Mouse (Mus musculus) forebrain, embryonic 13.5 days (tissue): ENCODE data around the gene Shank2. TPM values are rescaled to one million over a fixed set of nuclear protein-coding genes. Genes with fewer than 3 reads are reported as not detected.

Experiments used
- ATAC-seq: fragments of 200-750 bp; cut with Nextera tagmentation; 2 replicates; pipeline ENCODE4 v1.8.0; 2017
- H3K27ac ChIP-seq: fragments of 300-500 bp; sonication (generic); 2 replicates; pipeline ENCODE4 v1.5.1; 2015; ENCODE audit warnings: inconsistent platforms, mild to moderate bottlenecking, moderate library complexity
- H3K27me3 ChIP-seq: fragments of 300-500 bp; sonication (generic); 2 replicates; pipeline ENCODE4 v1.6.1; 2015; ENCODE audit warnings: mild to moderate bottlenecking, inconsistent platforms
- H3K36me3 ChIP-seq: fragments of 300-500 bp; sonication (generic); 2 replicates; pipeline ENCODE4 v1.6.1; 2015; ENCODE audit warnings: mild to moderate bottlenecking, inconsistent platforms; ENCODE audit not compliant: poor library complexity, severe bottlenecking
- H3K4me1 ChIP-seq: fragments of 300-500 bp; sonication (generic); 2 replicates; pipeline ENCODE4 v1.6.1; 2015; ENCODE audit warnings: inconsistent platforms
- H3K4me2 ChIP-seq: fragments of 300-500 bp; sonication (generic); 2 replicates; pipeline ENCODE4 v1.6.1; 2015; ENCODE audit warnings: inconsistent platforms, mild to moderate bottlenecking, moderate library complexity
- H3K4me3 ChIP-seq: fragments of 300-500 bp; sonication (generic); 2 replicates; pipeline ENCODE4 v1.5.1; 2015; ENCODE audit warnings: mild to moderate bottlenecking, inconsistent platforms
- H3K9ac ChIP-seq: fragments of 300-500 bp; sonication (generic); 2 replicates; pipeline ENCODE4 v1.6.1; 2015; ENCODE audit warnings: mild to moderate bottlenecking, inconsistent platforms
- H3K9me3 ChIP-seq: fragments of 300-500 bp; sonication (generic); replicated peaks from 2 replicates; pipeline ENCODE4 v1.6.1; 2016; ENCODE audit warnings: inconsistent platforms
- WGBS: fragments of 180-500 bp; shearing (Covaris S2); methylation state at CpG from one replicate; pipeline ENCODE4 v1.1.7; 2015; 5-methylcytosine and 5-hydroxymethylcytosine counted together
- polyA plus RNA-seq: library from polyadenylated mRNA; unstranded; fragments of >200 nt; fragmentation: Nextera tagmentation; extraction: Ambion mirVana; gene quantifications from 2 replicates; pipeline ENCODE4 v1.2.1, GENCODE M21; 2015

Gene Shank2
- polyA plus RNA-seq, 1 experiment from 2014 or later: 4.1 TPM

DNA sequence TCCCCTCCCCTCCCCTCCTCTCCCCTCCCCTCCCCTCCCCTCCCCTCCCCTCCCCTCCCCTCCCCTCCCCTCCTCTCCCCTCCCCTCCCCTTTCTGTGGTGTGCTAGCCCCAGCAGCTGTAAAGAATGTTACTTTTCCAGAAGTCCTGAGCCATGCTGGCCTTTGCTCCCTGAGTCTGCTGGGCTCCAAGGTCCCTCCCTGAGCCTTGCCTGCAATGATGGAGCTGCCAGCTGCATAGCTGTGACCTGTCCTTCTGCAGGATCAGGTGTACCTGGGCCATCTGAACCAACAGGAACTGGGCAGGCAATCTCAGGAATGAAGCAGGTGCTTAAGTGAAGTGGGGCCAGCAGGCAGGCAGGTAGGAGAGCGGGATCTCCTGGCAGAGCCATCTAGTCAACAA lies 78.1 kb downstream of the Shank2 start:
- H3K27ac ChIP-seq: no peak overlapping the region
- no peaks in the 10 kb centered on the region for H3K36me3 ChIP-seq
- no peak overlapping the region for H3K9ac ChIP-seq
- H3K9me3 ChIP-seq: no peaks in the 10 kb centered on the region
- no peak for ATAC-seq
- H3K27me3 ChIP-seq: no peaks in the 10 kb centered on the region
- H3K4me2 ChIP-seq: no peak overlapping the region
- no peak overlapping the region for H3K4me3 ChIP-seq
- no peaks in the 10 kb centered on the region for H3K4me1 ChIP-seq
- WGBS: 100% methylated on average over 1 of the region's 1 CpGs

DNA sequence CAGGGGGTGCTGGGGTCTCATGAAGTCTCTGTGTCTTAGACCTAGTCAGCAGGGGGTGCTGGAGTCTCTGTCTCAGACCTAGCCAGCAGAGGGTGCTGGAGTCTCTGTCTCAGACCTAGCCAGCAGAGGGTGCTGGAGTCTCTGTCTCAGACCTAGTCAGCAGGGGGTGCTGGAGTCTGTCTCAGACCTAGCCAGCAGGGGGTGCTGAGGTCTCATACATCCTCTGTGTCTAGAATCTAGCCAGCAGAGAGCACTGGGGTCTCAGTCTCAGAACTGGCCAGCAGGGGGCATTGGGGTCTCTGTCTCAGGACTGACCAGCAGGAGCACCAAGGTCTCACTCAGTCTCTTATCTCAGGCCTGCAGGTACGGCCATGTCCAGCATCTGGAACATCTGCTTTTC lies 79.7 kb downstream of the Shank2 start:
- no peak overlapping the region for H3K9ac ChIP-seq
- H3K4me1 ChIP-seq: no peaks in the 10 kb centered on the region
- H3K27me3 ChIP-seq: no peaks in the 10 kb centered on the region
- H3K4me2 ChIP-seq: no peak overlapping the region
- no peaks in the 10 kb centered on the region for H3K9me3 ChIP-seq
- 88% methylated on average over 1 of the region's 1 CpGs for WGBS
- no peak overlapping the region for H3K4me3 ChIP-seq
- peak; percentile 27; the same call in 1 of the 2 replicates for ATAC-seq
- no peak overlapping the region for H3K27ac ChIP-seq
- no peaks in the 10 kb centered on the region for H3K36me3 ChIP-seq

DNA sequence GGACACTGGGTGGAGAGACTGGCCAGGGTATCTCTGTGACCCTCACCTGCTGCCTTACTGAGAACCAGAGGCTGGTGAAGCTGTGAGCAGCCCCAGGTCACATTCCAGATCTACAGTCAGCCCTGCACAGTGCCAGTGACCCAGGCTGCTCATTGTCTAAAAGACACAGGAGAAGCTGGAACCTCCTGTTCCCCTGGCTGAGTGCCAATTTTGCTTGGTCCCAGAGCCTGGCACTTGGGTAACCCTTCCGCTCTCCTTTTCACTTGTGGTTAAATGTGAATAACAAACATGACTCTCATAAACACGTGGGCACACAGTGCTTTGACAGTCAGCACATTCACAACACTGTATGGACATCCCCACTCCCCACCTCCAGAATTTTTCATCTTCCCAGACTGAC lies 80.2 kb downstream of the Shank2 start:
- WGBS: 81% methylated on average over 2 of the region's 2 CpGs
- ATAC-seq: peak; percentile 8; the same call in 1 of the 2 replicates
- Histone ChIP-seq H3K9me3 (no peaks in the 10 kb centered on the region), H3K27me3 (no peaks in the 10 kb centered on the region), H3K27ac (no peak overlapping the region), H3K36me3 (no peaks in the 10 kb centered on the region), H3K9ac (no peak overlapping the region), H3K4me1 (no peaks in the 10 kb centered on the region), H3K4me3 (no peak overlapping the region), H3K4me2 (no peak overlapping the region)

DNA sequence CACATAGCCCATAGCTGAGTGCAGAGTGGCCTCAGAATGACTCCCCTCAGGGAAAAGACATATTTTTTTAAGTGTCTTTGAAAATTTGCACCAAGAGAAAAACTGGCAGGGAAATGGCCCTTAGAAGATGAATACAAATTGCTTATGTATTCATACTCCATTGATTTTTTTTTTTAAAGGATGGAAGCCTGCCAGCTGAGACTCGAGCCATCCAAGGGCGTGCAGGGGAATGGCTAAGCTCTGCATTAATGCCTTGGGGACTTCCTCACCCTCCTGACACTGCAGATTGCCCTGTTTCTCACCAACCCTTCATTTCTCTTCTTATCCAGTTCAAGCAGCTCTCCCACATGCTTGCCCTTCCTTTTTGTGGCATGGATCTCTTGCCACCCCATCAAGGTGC lies 85.5 kb downstream of the Shank2 start:
- 45% methylated on average over 2 of the region's 2 CpGs for WGBS

DNA sequence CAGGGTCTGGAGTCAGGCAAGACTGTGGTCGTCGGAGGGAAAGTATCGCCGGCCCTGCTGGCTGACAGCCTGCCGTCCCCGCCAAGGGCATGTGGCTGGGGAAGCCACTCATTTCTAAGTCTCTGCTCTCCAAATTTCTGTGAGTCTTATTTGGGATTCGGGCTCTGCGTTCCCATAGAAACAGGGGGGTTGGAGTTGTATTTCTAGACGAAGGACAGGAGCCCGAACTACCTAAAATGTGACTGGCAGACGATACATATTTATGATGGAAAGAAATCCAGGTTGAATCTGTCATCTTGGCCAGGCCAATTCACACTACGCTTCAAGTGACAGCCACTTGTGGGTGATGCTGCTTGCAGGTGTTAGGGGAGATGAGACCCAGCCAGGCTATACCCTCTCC lies 92.4 kb downstream of the Shank2 start:
- no peak overlapping the region for H3K27ac ChIP-seq
- WGBS: 88% methylated on average over 12 of the region's 12 CpGs
- no peak overlapping the region for H3K4me3 ChIP-seq
- no peaks in the 10 kb centered on the region for H3K36me3 ChIP-seq
- no peak overlapping the region for H3K4me2 ChIP-seq
- H3K27me3 ChIP-seq: 0 out of 2 replicates have a peak, but pooled peaks cover 3% of the 10 kb centered on the region
- no peak overlapping the region for H3K9ac ChIP-seq
- no peak for ATAC-seq
- no peaks in the 10 kb centered on the region for H3K9me3 ChIP-seq
- H3K4me1 ChIP-seq: no peaks in the 10 kb centered on the region

More for the DNA sequence above, 85.5 kb downstream of the Shank2 start:
- Histone ChIP-seq H3K27me3 (no peaks in the 10 kb centered on the region), H3K36me3 (no peaks in the 10 kb centered on the region), H3K4me2 (no peak overlapping the region), H3K4me3 (no peak overlapping the region), H3K9ac (no peak overlapping the region), H3K9me3 (no peaks in the 10 kb centered on the region), H3K27ac (no peak overlapping the region), H3K4me1 (no peaks in the 10 kb centered on the region)
- ATAC-seq: no peak

DNA sequence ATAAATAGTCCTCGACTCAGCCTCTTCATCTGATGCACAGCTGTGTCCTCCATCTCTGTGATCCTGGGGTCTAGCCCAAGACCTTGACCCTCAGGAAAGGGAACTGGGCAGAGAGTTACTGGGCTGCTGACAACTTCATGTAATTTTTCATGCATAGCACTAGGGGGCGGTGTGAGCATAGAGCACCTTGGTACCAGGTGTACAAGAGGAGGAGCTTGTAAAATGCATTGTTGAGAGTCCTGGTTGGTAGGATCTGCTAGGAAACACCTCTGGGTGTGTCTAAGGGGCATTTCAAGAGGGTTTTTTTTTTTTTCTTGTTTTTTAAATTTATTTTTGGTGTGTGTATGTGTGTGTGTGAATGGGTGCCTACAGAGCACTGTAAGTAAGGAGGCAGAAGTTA lies 95.6 kb downstream of the Shank2 start:
- Histone ChIP-seq H3K9ac (no peak overlapping the region), H3K36me3 (no peaks in the 10 kb centered on the region), H3K4me3 (no peak overlapping the region), H3K9me3 (no peaks in the 10 kb centered on the region), H3K4me2 (no peak overlapping the region), H3K4me1 (no peaks in the 10 kb centered on the region), H3K27me3 (0 out of 2 replicates have a peak, but pooled peaks cover 3% of the 10 kb centered on the region), H3K27ac (no peak overlapping the region)
- ATAC-seq: no peak
- 9% methylated on average over 2 of the region's 2 CpGs for whole genome bisulfite sequencing

DNA sequence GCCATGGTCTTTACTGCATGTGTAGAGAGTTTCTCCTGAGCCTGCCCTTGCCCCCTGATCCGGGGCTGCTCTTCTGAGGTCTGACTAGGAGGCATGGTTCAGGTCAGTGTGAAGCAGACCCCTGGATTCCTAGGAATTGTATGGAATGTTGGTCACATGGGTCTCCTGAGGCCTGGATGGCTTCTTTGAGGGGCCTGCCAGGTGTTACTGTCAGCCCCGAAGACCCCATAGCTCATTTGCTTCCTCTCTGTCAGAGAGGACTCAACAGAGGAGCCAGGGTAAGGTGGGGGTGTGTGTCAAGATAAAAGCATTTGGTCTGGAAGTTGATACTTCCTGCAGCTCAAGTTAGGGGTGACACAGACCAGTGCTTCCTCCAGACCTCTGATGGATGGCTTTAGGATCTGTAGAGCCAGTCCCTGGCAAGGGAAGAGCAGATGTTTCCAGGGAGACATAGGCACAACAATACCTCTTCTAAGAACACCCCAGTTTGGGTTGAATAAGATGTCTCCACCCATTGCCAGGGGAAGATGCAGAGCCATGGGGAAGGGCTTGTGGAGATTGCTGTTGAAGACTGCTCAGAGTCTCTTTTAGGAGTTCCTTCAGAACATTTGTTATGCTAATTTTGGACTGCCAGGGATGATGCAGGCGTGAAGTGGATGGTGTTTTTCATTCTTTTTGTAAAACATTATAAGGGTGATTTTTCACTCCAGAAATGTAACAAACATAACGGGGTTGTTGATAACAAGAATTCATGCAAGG lies 100.7 kb downstream of the Shank2 start:
- no peaks in the 10 kb centered on the region for H3K9me3 ChIP-seq
- no peak for ATAC-seq
- H3K4me3 ChIP-seq: no peak overlapping the region
- H3K27me3 ChIP-seq: 0 out of 2 replicates have a peak, but pooled peaks cover 3% of the 10 kb centered on the region
- peaks cover 11% of the 10 kb centered on the region for H3K4me1 ChIP-seq
- WGBS: 68% methylated on average over 4 of the region's 4 CpGs
- no peaks in the 10 kb centered on the region for H3K36me3 ChIP-seq
- H3K4me2 ChIP-seq: no peak overlapping the region
- H3K27ac ChIP-seq: no peak overlapping the region
- H3K9ac ChIP-seq: no peak overlapping the region

DNA sequence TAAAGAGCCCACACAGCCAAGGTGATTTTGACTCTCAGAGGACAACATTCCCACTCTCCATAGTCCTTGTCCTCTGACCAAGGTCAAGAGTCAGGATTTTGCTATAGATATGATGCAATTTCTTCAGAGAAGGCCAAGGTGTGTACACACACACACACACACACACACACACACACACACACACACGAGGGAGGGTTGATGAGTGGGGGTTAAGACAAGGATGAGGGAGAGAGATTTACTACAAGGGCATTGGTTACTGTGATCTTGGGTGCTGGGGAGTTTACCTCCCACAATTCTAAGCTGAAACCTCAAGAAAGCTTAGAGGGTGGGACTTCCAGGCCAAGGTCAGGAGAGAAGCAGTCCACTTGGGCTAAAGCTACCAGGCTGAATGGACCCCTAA lies 104.2 kb downstream of the Shank2 start:
- H3K4me3 ChIP-seq: no peak overlapping the region
- H3K4me1 ChIP-seq: peaks cover 17% of the 10 kb centered on the region
- H3K9ac ChIP-seq: no peak overlapping the region
- no peaks in the 10 kb centered on the region for H3K9me3 ChIP-seq
- whole genome bisulfite sequencing: 53% methylated on average over 1 of the region's 1 CpGs
- ATAC-seq: no peak
- no peaks in the 10 kb centered on the region for H3K36me3 ChIP-seq
- H3K27ac ChIP-seq: no peak overlapping the region
- no peak overlapping the region for H3K4me2 ChIP-seq
- H3K27me3 ChIP-seq: no peaks in the 10 kb centered on the region

DNA sequence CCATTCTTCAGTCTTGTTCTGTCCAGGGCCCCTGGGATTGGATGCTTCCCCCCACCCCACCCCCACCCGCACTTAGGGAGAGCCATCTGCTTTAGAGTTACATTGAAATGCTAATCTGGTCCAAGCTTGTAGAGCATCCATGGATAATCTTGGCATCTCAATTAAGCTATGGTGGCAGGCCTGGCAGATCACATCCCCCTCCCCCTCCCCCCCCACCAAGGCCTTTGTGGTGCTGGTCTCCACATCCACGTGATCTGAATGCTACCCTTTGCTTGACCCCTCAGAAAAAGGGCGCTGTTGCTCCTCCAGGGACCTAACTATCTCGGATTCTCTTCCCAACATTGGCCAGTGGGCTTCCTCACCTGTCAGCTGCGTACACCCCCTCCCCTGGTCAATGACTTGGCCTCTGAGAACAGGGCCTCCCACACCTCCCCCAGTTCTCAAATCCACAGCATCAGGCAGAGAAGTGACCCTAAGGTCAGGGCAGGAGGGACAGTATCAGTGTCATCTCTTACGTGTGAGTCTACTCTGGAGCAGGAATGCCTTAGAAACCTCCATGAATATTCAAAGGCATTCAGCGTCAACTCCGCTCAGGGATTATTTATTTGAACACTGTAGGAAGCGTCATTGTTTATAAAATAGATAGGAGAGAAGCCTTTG lies 104.8 kb downstream of the Shank2 start:
- Histone ChIP-seq H3K4me1 (peaks cover 21% of the 10 kb centered on the region), H3K9me3 (no peaks in the 10 kb centered on the region), H3K27me3 (no peaks in the 10 kb centered on the region), H3K4me2 (no peak overlapping the region), H3K4me3 (no peak overlapping the region), H3K36me3 (no peaks in the 10 kb centered on the region), H3K27ac (peak overlapping the region; percentile 31; the same call in 1 of the 2 replicates), H3K9ac (no peak overlapping the region)
- ATAC-seq: 0 out of 2 replicates have a peak, but pooled peaks have one; percentile 30
- whole genome bisulfite sequencing: 16% methylated on average over 9 of the region's 9 CpGs

DNA sequence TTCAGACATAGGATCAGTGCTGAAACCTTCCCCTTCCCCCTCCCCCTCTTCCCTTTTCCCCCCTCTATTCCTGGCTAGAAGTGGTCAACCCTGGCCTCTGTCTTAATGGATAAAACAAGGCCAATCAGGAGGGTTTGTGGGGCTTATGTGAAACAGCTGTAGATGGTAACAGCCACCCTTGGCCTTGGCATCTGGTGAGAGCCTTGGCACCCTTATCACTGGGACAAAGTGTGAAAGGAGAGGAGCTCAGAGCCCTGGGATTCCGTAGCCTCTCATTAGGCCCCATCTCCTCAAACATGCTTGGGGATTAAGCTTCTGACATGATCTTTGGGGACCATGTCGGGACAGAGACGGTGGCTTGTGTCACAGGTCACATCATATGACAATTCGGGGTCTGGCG lies 106.4 kb downstream of the Shank2 start:
- H3K27me3 ChIP-seq: no peaks in the 10 kb centered on the region
- peaks cover 21% of the 10 kb centered on the region for H3K4me1 ChIP-seq
- H3K4me3 ChIP-seq: no peak overlapping the region
- WGBS: 86% methylated on average over 5 of the region's 5 CpGs
- no peaks in the 10 kb centered on the region for H3K9me3 ChIP-seq
- H3K27ac ChIP-seq: no peak overlapping the region
- H3K4me2 ChIP-seq: no peak overlapping the region
- no peaks in the 10 kb centered on the region for H3K36me3 ChIP-seq
- H3K9ac ChIP-seq: no peak overlapping the region
- ATAC-seq: no peak

DNA sequence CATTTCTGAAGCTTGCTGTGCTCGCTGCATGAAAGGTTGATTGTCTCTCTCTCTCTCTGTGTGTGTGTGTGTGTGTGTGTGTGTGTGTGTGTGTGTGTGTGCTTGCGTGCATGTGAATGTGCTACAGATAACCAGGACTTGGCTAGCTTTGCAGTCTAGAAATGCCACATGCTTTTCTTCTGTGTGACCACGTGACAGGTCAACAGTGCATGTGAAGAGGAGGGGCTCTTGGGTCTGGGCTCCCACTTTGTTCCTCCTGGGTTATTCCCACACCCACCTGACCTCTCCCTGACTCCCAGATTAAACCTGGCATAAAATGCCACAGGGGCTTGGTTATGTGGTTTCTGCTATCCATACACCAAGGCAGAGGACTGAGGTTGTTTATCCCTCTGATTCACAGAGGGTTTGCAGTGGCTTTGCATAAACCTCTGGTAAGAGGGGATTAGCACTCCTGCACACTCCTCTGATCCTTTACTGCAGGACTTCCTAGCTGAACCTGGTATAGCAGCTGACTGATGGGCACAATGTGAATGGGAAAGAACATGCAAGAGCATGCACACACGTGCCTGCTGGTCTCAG lies 109.4 kb downstream of the Shank2 start:
- Histone ChIP-seq H3K4me1 (peaks cover 19% of the 10 kb centered on the region), H3K27ac (peak overlapping the region; percentile 51), H3K9me3 (no peaks in the 10 kb centered on the region), H3K9ac (no peak overlapping the region), H3K27me3 (no peaks in the 10 kb centered on the region), H3K4me2 (no peak overlapping the region), H3K36me3 (no peaks in the 10 kb centered on the region), H3K4me3 (no peak overlapping the region)
- 31% methylated on average over 4 of the region's 4 CpGs for WGBS
- no peak for ATAC-seq

DNA sequence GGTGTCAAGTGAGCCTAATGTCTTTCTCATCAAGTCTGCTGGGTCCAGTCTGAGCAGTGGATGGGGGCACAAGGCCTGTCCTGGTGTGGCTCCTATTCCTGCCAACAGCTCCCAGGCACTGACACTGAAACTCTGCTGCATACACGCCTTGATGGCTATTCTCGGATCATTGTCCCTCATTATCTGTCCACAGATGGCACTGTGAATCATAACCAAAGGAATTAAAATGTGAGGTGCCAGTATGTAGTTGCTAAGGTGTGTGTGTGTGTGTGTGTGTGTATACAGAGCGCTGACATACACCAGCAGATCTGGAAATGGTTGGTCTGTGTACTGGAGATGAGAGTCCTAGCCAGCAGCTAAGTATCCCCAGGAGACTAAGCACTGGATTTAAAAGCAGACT lies 110.3 kb downstream of the Shank2 start:
- Histone ChIP-seq H3K4me3 (no peak overlapping the region), H3K27ac (no peak overlapping the region), H3K36me3 (no peaks in the 10 kb centered on the region), H3K4me1 (peaks cover 11% of the 10 kb centered on the region), H3K9ac (no peak overlapping the region), H3K4me2 (no peak overlapping the region), H3K27me3 (no peaks in the 10 kb centered on the region), H3K9me3 (no peaks in the 10 kb centered on the region)
- ATAC-seq: no peak
- WGBS: 76% methylated on average over 3 of the region's 3 CpGs
